8 mouse cellular contexts compared by ENCODE assay signal in genomic region chr6:53363981-53364391, GRCm38 (mm10).
DNase-seq lines count a peak whose midpoint lies in the region; ATAC-seq lines count a peak whose summit lies in the region.
"Had no signal": no experiment of that assay in that cellular context is flagged by ENCODE, and none has a peak within 500 bp of the region (broad histone marks: within the 10 kb centered on the region; RNA-seq: fewer than 3 reads in every experiment).

No protein-coding gene starts in this region.

- no peak overlapping the region for H3K4me2 ChIP-seq in kidney, embryonic 16.5 days (replicated peaks; ENCODE audit: low read depth, low read length)
- no peak overlapping the region for H3K4me2 ChIP-seq in stomach, embryonic 15.5 days
- no peak overlapping the region for H3K4me2 ChIP-seq in liver, embryonic 11.5 days
- H3K4me2 ChIP-seq: liver, embryonic 15.5 days had no signal

- WGBS in kidney, embryonic 16.5 days: 11% methylated on average over 4 of the region's 4 CpGs
- 32% methylated on average over 4 of the region's 4 CpGs for WGBS in stomach, embryonic 15.5 days
- 47% methylated on average over 4 of the region's 4 CpGs for WGBS in liver, embryonic 11.5 days

- no peaks in the 10 kb centered on the region for H3K27me3 ChIP-seq in kidney, embryonic 16.5 days (ENCODE audit: insufficient read depth, low read length)
- no peaks in the 10 kb centered on the region for H3K27me3 ChIP-seq in stomach, embryonic 15.5 days (replicated peaks)
- no peaks in the 10 kb centered on the region for H3K27me3 ChIP-seq in liver, embryonic 11.5 days (replicated peaks; ENCODE audit: control insufficient read depth, insufficient read depth, low read length)
- H3K27me3 ChIP-seq: liver, embryonic 15.5 days had no signal

- peaks cover 20% of the 10 kb centered on the region for H3K4me1 ChIP-seq in kidney, embryonic 16.5 days (ENCODE audit: insufficient read depth, low read length)
- H3K4me1 ChIP-seq in stomach, embryonic 15.5 days: peaks cover 8% of the 10 kb centered on the region; the same call in 1 of the 2 replicates
- H3K4me1 ChIP-seq in liver, embryonic 11.5 days (replicated peaks; ENCODE audit: control insufficient read depth, insufficient read depth, low read length): no peaks in the 10 kb centered on the region
- H3K4me1 ChIP-seq: liver, embryonic 15.5 days had no signal

- no peaks in the 10 kb centered on the region for H3K9me3 ChIP-seq in kidney, embryonic 16.5 days (ENCODE audit: low read length)
- H3K9me3 ChIP-seq in stomach, embryonic 15.5 days: no peaks in the 10 kb centered on the region
- no peaks in the 10 kb centered on the region for H3K9me3 ChIP-seq in liver, embryonic 11.5 days (ENCODE audit: control insufficient read depth, low read length)
- H3K9me3 ChIP-seq: liver, embryonic 15.5 days had no signal

- no peak overlapping the region for H3K4me3 ChIP-seq in kidney, embryonic 16.5 days (ENCODE audit: low read length)
- no peak overlapping the region for H3K4me3 ChIP-seq in stomach, embryonic 15.5 days (replicated peaks)
- H3K4me3 ChIP-seq in liver, embryonic 11.5 days (ENCODE audit: low read depth, low read length): no peak overlapping the region
- H3K4me3 ChIP-seq: liver, embryonic 15.5 days had no signal

- H3K27ac ChIP-seq in kidney, embryonic 16.5 days (ENCODE audit: low read length): peak overlapping the region; percentile 55; the same call in 1 of the 2 replicates
- 0 out of 2 replicates have a peak overlapping the region, but pooled peaks have one; percentile 11 for H3K27ac ChIP-seq in stomach, embryonic 15.5 days
- no peak overlapping the region for H3K27ac ChIP-seq in liver, embryonic 11.5 days (ENCODE audit: low read depth, low read length)
- H3K27ac ChIP-seq: liver, embryonic 15.5 days had no signal

- DNase-seq in kidney, adult 11 months: peak; percentile 6
- DNase-seq in kidney, adult 18-20 months: no peak
- peak; percentile 76 for DNase-seq in forelimb bud, embryonic 11.5 days (ENCODE audit: low read depth, low spot score)
- DNase-seq in spleen, postnatal 4 days (ENCODE audit: low spot score in 2 of 2): no peak
- DNase-seq in liver, embryonic 11.5 days (ENCODE audit: low spot score): no peak

- H3K9ac ChIP-seq in kidney, embryonic 16.5 days (replicated peaks; ENCODE audit: low read length): no peak overlapping the region
- no peak overlapping the region for H3K9ac ChIP-seq in stomach, embryonic 15.5 days
- H3K9ac ChIP-seq in liver, embryonic 11.5 days (ENCODE audit: low read depth, low read length): no peak overlapping the region
- H3K9ac ChIP-seq: liver, embryonic 15.5 days had no signal

- no peaks in the 10 kb centered on the region for H3K36me3 ChIP-seq in kidney, embryonic 16.5 days (ENCODE audit: insufficient read depth, low read length)
- H3K36me3 ChIP-seq in stomach, embryonic 15.5 days: no peaks in the 10 kb centered on the region
- H3K36me3 ChIP-seq in liver, embryonic 11.5 days (ENCODE audit: control insufficient read depth, insufficient read depth, low read length): no peaks in the 10 kb centered on the region
- H3K36me3 ChIP-seq: liver, embryonic 15.5 days had no signal

- peak; percentile 35; the same call in 1 of the 2 replicates for ATAC-seq in kidney, embryonic 16.5 days (ENCODE audit: low FRiP score, low TSS enrichment)
- no peak for ATAC-seq in stomach, embryonic 15.5 days (ENCODE audit: insufficient read depth, low FRiP score, low read depth)
- no peak for ATAC-seq in liver, embryonic 11.5 days (replicated peaks; ENCODE audit: low FRiP score)

Comparison
In these comparisons a context has a peak if more than half of its experiments do, and no peak if none do; other contexts are left out.
1. DNase-seq: peak in kidney, adult 11 months (single experiment) and forelimb bud, embryonic 11.5 days (single experiment); none in kidney, adult 18-20 months (single experiment), spleen, postnatal 4 days (0 of 2) and liver, embryonic 11.5 days (single experiment).